Mouse (Mus musculus): ENCODE measurements at regions not wholly inside any gene's neighbourhood (a gene's known extent, or its start where the extent isn't known, plus 50 kb on each side); places are given as distances from the start of the nearest gene placed in this dataset.
"Not testable (repeated sequence)": the region's sequence is repeated elsewhere in the genome, so short reads cannot be mapped to it uniquely, and the experiment has no call there.

- peak; percentile 80 for DNase-seq
Observed at GRCm38 (mm10) chr11:31615107-31615811, 56.4 kb downstream of the Bod1 start.

GRCm38 (mm10) chr11:31614394-31614713, 57.3 kb downstream of the Bod1 start:
- DNase-seq: no peak

- DNase-seq: no peak
Observed at GRCm38 (mm10) chr11:31613688-31614393, 57.8 kb downstream of the Bod1 start.

- no peak for DNase-seq
Observed at GRCm38 (mm10) chr11:31608458-31608857, 63.2 kb downstream of the Bod1 start.

DNA sequence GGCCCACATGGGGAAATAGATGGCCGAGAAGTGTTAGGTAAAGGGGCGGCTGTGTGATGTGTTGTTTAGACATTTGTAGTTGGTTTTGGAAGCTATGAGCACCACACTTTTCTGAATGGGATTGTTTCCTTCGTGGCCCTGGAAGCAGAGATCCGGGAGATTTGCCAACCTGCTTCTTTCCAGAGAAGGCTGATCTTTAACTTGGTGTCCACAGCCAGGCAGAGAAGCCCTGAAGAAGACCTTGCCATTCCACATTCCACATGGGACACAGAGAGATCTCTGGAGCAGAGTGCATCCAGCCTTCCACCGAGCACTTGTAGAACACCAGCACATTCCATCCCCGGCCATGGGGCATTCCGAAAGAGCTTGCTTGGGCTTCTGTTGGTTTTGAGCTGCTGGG, 70.2 kb downstream of the Bod1 start:
- DNase-seq: no peak

DNA sequence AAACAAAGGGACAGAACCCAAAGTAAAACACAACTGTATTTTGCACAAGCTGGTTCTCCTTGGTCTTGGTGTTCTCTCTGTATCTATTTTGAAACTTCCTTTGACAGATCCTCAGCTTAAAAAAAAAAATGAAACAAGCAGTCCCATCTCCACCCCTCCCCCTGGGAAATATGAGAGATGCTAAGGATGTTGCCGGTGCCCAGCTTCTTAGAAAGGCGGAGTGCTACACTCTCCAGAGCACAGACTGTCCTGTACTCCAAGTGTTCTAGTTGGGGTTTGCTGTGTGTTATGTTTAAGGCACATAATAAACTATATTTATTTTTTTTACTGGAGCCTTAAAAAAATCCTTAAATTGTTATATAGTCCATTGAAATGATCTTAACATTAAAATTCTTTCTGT, 78.1 kb downstream of the Bod1 start:
- no peak for DNase-seq

- DNase-seq: no peak
Observed at GRCm38 (mm10) chr11:31592061-31592460, 79.6 kb downstream of the Bod1 start.

DNA sequence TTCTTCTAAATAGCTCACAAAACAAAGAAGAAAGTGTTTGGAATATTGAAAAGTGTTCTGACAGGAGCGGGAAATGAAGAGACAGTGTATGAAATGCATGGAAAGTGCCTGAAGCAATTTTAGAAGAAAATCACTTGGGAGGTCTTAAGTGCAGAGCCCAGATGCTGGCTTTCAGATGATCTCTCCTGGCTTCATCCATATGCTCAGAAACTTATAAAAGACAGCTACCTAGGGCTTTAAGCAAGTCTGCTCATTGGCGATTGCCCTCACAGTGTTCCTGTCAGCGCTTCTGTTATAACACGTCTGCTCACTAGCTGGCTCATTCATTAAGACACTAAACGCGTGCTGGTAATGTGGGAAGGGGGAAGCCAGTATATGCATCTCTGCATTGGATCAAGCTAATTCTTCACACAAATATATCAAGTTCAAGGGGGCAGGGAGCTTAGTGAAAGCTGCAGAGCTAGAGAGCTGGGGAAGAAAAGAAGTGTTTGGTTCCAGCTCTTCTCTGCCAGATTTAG, 80.6 kb downstream of the Bod1 start:
- no peak for DNase-seq

- DNase-seq: no peak
Observed at GRCm38 (mm10) chr11:31574941-31575340, 96.7 kb downstream of the Bod1 start.

DNA sequence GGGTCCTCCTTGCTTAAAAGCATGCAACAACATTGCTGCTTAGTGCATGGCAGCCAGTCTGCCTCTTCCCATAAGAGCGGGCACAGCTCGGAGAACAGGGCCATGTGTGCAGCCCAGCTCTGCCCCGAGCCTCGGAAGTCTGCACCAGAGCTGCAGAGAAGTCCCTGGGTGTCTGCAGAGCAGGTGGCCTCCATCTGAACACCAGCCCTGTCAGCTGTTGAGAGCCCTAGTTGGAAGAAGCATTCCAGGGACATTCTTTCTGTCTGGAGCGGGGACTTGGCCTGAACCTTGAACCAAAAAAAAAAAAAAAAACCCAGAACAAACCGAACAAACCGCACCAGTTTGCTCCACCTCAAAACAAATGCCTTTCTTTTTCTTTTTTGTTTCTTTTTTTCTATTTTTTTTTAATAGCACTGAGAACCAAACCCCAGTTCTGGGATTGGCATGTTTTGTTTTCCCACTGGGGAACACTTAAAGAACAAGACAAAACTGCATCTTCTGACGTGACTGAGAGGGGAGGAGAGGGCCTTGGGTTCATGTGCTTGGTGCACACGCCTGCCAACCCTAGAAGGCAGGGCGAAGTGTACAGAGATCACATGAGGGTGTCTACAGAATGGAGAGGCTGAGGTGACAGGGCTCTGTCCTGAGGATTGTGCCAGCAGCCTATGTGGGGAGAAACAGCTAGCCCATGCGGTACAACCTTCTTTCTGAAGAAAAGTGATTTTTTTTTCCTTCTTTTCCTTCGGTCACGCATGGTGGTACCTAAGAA, 106.8 kb downstream of the Bod1 start:
- peak; percentile 57 for DNase-seq

DNA sequence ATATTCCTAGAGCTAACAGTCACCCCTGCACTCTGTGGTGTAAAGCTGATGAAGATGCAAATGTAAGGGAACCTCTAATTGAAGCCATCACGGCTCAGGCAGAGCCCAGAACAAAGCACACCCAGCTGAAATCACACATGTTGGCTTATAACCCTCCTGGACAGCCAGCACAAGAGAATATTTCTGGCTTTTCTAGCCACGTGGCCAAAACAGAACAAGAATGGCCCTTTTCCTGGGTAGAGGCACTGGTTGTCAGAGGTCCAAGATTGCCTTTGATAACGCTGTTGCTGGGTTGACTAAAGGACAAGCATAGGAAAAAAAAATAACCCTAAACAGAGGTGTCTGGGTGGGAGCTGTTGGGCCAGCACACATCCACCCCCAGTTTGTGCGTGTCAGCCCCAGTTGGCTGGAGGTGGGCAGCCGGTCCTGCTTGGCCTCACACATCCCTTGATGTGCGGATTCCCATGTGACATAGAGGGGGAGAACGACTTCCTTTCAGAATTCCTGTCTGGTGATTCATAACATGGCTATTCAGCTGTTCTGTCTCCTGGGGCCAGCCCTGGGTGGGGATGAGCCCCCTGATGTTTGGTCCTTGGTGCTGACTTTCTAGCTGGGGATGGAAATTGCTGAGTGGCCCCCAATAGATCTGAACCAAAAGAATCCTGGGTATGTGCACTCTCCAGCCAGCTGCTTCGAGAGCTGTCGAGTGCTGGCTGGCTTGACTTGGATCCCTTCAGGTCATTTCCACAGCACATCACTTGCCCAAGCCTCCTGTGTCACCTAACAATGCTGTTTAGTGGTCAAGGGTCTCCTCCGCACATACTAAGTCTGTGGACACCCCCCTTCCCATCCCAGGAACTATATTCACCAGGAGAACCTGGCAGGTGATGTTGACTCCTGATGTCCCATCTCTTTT, 107.6 kb downstream of the Bod1 start:
- peak; percentile 56 for DNase-seq

GRCm38 (mm10) chr11:31562954-31563353, 108.7 kb downstream of the Bod1 start:
- no peak for DNase-seq

GRCm38 (mm10) chr11:31560775-31561174, 110.9 kb downstream of the Bod1 start:
- DNase-seq: no peak

DNA sequence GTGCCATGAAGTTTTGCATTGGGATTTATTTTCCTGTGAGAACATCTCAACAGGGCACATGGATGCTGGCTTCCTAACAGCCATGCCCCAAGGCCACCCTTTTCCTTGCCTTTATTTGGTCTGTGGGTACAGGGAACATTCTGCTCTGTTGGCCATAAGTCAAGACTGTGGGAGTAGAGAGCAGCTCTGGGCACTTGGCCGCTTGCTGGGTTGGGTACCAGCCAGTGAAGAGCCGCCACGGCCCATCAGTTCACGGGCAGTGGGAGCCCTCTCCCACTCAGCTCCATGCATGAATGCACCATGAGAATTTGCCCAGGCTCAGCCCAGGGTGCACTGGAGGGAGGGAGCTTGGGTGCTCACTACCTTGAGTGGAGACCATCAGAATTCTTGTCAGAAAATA, 116.6 kb downstream of the Bod1 start:
- peak; percentile 51 for DNase-seq

DNA sequence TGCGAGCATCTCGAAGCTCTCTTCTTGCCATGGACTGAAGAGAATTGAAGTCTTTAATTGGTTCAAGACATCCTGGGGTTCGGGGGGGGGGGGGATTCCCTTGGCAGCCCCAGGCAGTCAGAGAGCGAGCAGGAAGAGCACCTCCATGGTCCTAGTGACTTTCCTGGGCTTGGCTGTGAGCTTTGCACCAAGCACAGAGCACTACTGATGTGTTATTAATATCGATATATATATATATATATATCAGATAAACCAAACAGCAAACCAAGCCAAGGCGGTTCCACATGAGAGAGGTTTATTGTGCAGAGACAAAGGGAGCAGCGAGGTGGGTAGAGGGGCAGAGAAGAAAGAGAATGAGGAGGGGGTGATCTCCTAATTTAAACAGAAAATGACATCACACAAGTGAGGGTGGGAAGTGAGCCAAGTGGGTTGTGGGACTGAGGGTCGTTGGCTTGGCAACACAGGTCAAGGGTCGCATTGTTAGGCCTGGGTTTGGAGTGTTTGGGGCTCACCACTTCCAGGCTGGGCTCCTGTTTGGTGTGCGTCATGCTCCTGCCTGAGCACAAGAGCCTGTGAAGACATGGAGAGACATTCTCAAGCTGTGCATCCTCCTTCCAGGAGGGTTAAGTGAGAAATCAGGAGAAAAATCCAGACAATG, 119.9 kb downstream of the Bod1 start:
- no peak for DNase-seq

- DNase-seq: peak; percentile 68
Observed at GRCm38 (mm10) chr11:31550747-31551613, 120.7 kb downstream of the Bod1 start.

DNA sequence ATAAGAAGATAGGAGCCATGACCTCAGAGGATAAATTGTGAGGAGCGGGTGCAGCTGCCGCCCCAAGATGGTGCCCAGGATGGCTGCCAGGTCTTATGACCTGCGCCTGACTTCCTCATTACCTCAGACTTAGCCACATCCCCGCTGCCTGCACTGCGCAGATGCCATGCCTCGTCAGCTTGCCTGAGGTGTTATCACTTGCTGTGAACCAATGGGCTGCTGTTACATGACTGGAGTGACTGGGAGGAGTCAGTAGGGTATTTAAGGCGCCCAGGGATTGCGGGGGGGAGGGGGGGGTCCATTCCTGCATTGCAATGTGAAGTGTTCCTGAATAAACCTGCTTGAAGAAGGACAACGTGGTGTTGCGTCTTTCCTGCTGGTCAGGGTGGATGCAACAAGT, 126.2 kb downstream of the Bod1 start:
- not testable (repeated sequence) for DNase-seq

- peak; percentile 37 for DNase-seq
Observed at GRCm38 (mm10) chr11:31542635-31543219, 129.0 kb downstream of the Bod1 start.

- no peak for DNase-seq
Observed at GRCm38 (mm10) chr11:31541425-31541824, 130.3 kb downstream of the Bod1 start.

DNA sequence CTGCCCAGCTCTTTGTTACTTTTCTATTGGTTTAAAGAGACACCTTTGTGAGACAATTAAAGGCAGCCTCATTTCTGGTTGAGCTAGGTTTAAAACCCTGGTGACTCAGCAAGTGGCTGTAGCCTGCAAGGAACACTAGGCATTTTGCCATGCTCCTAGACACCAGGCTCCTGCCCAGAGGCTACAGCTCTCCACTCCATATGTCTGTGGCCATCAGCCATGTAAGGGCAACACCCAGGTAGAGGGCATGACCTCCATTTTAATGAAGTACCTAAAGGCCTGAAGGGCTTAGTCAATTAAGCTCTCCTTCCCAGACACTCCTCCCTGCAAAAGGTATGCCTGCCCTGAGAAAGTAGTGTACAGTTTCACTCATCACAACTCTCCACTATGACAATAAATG, 130.9 kb downstream of the Bod1 start:
- DNase-seq: no peak

Data from heart, postnatal 4 days (tissue).